Mouse (Mus musculus): ENCODE measurements around the gene Ptprt.

The Ptprt gene

DNA sequence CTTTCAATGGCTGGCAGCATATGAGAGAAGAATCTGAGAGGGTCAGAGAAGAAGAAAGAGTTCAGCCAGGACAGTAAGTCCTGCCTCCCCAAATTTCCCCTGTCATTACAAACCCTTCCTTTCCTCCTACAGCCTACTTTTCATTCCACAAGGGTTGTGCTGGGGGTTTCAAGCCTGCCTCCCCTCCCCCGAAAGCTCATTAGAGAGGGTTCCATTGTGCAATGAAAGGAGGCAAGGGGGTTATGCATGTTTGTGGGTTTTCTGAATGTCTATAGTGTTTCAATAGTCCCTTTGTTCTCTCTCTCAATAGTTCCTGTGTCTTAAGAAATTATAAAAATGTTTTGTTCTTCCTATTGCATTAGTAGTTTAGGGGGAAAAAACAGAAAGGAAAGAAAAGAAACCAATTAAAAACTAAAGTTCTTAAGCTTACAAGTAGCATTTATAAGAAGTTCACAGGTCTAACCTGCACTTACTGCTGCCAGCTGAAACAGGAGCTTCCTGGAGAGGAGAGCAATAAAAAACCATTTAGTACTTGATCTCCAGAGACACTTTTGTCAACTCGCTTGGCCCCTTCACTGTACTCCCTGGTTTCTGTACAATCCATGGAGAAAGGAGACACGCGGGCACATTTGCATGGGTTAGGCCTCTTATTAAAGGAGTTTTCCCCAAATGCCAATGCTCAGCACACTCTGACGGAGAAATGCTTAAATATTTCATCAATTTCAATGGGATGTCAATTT lies 247.7 kb downstream of the Ptprt start:
- no peak for DNase-seq (ENCODE audit: low read depth, low spot score)

DNA sequence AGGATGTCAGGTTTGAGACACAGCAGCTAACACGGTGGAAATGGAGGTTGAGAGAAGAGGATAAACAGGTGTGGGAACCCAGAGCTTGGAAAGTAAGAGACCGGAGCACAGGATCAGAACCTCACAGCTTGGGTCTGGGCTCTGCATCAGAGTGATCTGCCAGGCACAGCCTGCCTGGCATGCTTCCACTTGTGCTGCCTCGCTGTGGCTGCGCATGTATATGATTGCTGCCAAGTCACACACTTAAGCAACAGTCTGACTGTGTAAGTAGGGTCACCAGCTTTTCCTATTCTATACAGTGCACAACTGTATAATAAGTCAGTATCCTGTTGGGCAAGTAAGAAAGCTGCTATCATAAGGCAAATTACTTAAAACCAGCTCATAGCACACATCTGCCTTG lies 249.9 kb downstream of the Ptprt start:
- no peak for DNase-seq (ENCODE audit: low read depth, low spot score)

- no peak for DNase-seq (ENCODE audit: low read depth, low spot score)
These were observed 251.7 kb downstream of the Ptprt start for GRCm38 (mm10) chr2:162409245-162409644.

GRCm38 (mm10) chr2:162401316-162402100 lies 259.4 kb downstream of the Ptprt start:
- no peak for DNase-seq (ENCODE audit: low read depth, low spot score)

GRCm38 (mm10) chr2:162394601-162395000 lies 266.3 kb downstream of the Ptprt start:
- DNase-seq (ENCODE audit: low read depth, low spot score), result no peak

- DNase-seq (ENCODE audit: low read depth, low spot score), result no peak
These were observed 269.1 kb downstream of the Ptprt start for GRCm38 (mm10) chr2:162391834-162392233.

DNA sequence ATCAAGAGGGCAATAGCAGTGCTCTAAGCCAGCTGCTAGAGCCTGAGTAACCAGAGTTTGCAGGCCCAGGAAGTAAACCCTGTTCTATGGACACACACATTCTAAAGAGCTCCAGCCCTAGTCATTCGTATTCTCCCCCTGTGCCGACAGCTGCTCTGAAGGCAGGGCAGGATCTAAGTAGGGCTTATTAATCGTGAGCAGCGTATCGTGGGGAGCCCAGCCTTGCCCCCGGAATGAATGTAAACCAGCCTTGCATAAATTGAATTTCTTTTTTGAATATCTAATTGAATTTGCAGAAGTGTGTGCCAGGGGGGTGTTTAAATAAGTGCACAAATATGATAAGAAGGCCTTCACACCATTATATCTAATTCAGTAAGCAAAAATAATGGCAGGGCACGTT lies 283.6 kb downstream of the Ptprt start:
- DNase-seq (ENCODE audit: low read depth, low spot score), result no peak

DNA sequence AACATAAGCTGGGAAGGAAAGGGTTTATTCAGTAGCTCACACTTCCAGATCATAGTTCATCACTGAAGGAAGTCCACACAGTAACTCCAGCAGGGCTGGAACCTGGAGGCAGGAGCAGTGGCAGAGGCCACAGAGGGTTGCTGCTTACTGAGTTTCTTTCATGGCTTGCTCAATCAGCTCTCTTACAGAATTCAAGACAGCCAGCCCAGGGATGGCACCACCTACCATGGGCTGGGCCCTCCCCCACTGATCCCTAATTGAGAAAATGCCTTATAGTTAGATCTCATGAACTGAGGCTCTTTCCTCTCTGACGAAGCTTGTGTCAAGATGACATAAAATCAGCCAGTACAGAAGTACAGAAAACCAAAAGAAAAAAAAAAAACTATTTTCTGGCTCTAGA lies 311.9 kb downstream of the Ptprt start:
- DNase-seq (ENCODE audit: low read depth, low spot score), result no peak

DNA sequence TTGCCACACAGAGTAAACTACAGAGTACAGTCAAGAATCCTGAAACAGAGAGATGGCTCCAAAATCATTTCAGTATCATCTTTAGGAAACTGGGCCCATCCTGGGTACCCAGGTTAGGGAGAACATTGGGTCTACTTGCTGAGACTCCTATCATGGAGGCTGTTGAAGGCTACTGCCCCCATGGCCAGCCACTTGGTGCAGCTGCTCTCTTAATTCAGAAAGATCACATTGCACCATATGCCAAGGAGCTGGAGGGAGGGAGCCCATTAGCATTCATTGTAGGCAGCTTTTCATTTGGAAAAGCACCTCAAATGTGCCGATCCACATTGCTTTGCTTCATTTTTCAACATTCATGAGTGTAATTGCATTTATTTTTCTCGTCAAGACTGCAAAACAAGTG lies 319.1 kb downstream of the Ptprt start:
- DNase-seq (ENCODE audit: low read depth, low spot score), result no peak

DNA sequence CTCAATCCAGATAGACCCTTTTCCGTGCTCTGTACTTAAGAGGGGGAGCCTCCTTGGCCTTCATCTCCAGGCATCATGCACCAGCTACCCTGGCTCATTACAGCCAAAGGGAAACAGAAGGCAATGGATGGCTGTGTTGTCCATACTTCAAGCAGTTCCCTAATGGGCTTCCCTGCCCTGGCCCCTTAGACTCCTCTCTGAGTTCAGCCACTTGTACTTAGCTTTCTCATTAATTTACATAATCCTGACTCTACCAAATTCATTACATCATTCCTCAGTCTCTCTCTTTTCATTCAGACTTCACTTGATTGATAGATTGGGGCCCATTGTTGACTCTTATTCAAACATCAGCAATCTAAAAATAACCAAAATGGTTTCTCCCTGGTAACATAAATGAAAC lies 320.7 kb downstream of the Ptprt start:
- no peak for DNase-seq (ENCODE audit: low read depth, low spot score)

DNA sequence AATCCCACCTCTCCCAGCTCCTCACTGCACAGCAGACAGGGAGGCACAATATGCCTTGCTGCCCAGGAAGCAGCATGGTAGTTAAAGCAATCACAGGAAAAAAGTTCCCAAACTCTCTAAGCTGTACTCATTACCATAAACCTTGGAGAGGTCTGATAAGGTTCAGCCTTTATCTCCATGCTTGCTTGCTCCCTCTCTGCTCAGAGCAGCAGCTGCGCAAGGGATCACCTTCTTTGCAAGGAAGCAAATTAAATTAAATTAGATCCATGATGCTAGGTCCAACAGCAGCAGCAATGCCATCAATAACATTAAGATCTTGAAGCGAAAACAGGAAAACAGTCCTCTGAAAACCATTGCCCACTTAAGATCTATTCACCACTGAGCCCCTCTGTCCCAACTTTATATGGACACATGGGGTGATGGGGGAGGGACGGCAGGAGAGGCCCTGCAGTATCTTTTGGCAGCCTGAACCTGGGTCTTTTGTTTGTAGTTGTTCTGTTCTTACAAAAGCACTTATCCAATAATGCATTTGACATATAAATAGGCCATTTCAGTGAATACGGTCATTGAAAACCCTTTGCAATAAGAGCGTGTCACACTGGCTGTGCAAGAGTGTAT lies 328.8 kb downstream of the Ptprt start:
- no peak for DNase-seq (ENCODE audit: low read depth, low spot score)

GRCm38 (mm10) chr2:162329430-162329829 lies 331.5 kb downstream of the Ptprt start:
- DNase-seq (ENCODE audit: low read depth, low spot score), result no peak

- no peak for DNase-seq (ENCODE audit: low read depth, low spot score)
These were observed 338.5 kb downstream of the Ptprt start for GRCm38 (mm10) chr2:162322411-162322810.

DNA sequence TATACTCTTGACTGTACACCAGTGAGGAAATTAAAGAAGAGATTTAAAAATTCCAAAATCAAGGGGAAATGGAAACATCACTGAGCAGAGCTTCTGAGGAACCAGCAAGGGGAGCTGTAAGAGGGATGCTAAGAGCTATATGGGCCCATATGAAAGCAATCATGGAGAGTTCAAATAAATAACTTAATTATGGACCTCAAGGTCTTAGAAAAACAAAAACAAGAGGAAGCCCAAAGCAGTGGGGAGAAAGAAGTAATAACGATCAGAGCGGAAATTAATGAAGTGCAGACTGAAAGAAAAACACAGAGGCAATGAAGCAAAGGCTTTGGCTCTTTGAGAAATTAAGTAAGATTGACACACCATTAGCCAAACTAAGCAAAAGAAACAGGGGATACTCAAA lies 353.0 kb downstream of the Ptprt start:
- no peak for DNase-seq (ENCODE audit: low read depth, low spot score)

DNA sequence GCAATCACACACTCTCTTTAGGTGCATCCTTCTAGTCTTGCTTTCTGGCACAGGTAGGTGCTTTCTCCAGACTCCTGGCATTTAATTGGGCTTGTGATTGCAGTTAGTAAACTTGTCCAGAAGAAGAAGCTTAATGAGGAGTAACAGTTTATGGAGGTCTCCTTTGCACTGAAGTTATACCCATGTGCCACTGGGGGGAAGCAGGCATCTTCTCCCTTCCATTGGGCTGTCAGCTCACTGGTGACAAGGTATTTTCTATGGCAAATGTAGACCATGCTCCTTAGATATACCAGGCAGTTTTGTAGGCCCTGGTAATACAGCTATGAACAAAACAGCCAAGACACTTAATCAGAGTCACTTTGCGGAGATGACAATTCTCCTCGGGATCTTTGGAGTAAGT lies 366.9 kb downstream of the Ptprt start:
- no peak for DNase-seq (ENCODE audit: low read depth, low spot score)

DNA sequence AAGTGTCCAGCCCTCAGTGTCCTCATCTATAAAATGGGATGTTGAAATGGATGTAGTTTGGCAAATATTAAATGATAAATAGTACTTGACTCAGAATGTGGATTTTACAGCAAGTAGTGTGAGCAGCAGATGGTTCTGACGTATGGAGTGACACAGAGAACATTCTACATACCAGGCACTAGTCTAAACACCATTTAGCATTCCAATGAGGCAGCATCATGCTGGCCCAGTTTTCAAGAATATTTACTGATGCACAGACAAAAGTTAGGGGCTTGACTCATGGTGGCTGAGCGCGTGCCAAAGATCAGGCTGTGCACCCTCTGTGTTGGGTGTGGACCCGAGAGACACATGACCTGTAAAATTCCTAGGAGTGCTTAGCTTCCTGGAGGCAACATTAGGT lies 378.3 kb downstream of the Ptprt start:
- no peak for DNase-seq (ENCODE audit: low read depth, low spot score)

DNA sequence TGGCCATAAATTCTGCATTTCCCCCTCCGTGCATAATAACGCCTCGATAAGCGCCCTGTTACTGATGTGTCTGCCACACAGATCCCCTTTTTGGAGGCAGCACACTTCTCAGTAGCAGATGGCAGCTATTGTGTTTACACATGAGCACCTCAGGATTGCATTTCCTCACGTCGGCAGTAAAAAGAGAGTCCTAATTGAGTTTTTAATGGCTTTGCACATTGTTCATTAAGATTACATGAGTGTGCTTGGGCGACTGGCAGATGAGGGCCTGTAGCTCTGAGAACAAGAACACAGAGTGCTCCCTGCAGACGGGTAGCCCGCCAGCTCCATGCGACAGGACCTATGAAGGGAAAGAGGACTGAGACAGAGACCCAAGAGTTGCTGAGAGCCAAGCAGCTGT lies 378.8 kb downstream of the Ptprt start:
- DNase-seq (ENCODE audit: low read depth, low spot score), result no peak

DNA sequence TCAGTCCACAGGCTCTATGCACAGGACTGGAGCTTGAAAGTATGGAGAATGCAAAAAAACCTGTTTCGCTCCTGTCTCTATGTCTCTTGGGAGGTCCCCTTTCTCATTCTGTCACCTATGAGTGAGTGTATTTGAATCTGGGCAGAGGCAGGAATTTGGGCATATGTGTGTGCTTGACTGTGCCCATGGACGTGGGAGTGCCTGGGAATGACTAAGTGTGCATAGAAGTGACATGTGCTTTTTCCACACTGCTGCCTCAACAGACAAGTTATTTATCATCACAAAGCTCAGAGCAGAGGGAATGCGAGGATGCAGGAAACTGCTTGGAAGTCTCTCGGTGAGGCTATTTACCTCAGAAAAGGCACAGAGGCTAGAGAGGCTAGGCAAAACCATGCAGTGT lies 387.1 kb downstream of the Ptprt start:
- DNase-seq (ENCODE audit: low read depth, low spot score), result no peak

GRCm38 (mm10) chr2:162251272-162251671 lies 409.7 kb downstream of the Ptprt start:
- no peak for DNase-seq (ENCODE audit: low read depth, low spot score)

GRCm38 (mm10) chr2:162248296-162248695 lies 412.7 kb downstream of the Ptprt start:
- no peak for DNase-seq (ENCODE audit: low read depth, low spot score)

- DNase-seq (ENCODE audit: low read depth, low spot score), result no peak
These were observed 438.5 kb downstream of the Ptprt start for GRCm38 (mm10) chr2:162222476-162222875.

DNA sequence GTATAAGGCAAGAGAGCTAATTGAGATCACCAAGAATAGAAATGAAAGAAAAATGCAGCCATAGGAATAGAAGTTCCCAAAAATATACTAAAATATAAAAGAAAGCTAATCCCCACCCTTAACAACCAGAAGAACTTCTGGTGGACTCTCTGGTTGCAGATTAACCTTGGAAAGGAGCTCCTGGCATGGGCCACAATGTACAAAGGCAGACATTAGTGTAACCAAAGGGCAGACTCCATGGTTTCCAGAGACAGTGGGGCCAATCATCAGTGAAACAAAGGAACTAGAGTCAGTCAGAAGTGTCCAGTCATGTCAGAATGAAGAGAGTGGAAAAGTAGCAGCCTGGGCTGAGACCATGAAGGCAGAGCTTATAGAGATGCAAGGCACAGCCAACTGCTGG lies 440.4 kb downstream of the Ptprt start:
- DNase-seq (ENCODE audit: low read depth, low spot score), result no peak

GRCm38 (mm10) chr2:162219507-162219906 lies 441.4 kb downstream of the Ptprt start:
- DNase-seq (ENCODE audit: low read depth, low spot score), result no peak

All from CD4-positive, CD25-positive, alpha-beta regulatory T cell, adult 2 months (primary cell).